Mouse (Mus musculus) T-helper 1 cell (primary cell): ENCODE measurements around the gene Slc12a5.

Experiments
- in situ Hi-C: fragments of 300-600 bp; cut with MboI, MseI; formaldehyde crosslinking; loops from one replicate; pipeline ENCODE4 v1.15.1; 2025; ENCODE audit warnings: high pct_unique_total_duplicates

Slc12a5 gene

GRCm38 (mm10) chr2:165027163-165027562 is 66.6 kb downstream of the Slc12a5 start:
- in situ Hi-C loops: no loop called here

GRCm38 (mm10) chr2:165032533-165032932 is 71.9 kb downstream of the Slc12a5 start:
- in situ Hi-C loops: no loop called here

- in situ Hi-C loops: no loop called here
Measured at GRCm38 (mm10) chr2:165033306-165033705, 72.7 kb downstream of the Slc12a5 start.

GRCm38 (mm10) chr2:165034131-165035057 is 73.8 kb downstream of the Slc12a5 start, which contains the start of gene Ncoa5:
Gene Ncoa5, minus strand, starts transcription at chr2:165034867.
- in situ Hi-C loops: no loop called here

- in situ Hi-C loops: no loop called here
Measured at GRCm38 (mm10) chr2:165035058-165035431, 74.4 kb downstream of the Slc12a5 start.

GRCm38 (mm10) chr2:165037415-165037814 is 76.8 kb downstream of the Slc12a5 start:
- in situ Hi-C loops: no loop called here

- in situ Hi-C loops: no loop called here
Measured at GRCm38 (mm10) chr2:165042126-165042525, 81.5 kb downstream of the Slc12a5 start.

- in situ Hi-C loops: no loop called here
Measured at GRCm38 (mm10) chr2:165043090-165043636, 82.6 kb downstream of the Slc12a5 start.

- in situ Hi-C loops: no loop called here
Measured at GRCm38 (mm10) chr2:165043729-165044128, 83.1 kb downstream of the Slc12a5 start.

- in situ Hi-C loops: no loop called here
Measured at GRCm38 (mm10) chr2:165049044-165049443, 88.4 kb downstream of the Slc12a5 start.
